8 mouse cellular contexts compared by ENCODE assay signal in genomic region chr2:167190076-167190399, GRCm38 (mm10). TPM values are rescaled to one million over a fixed set of nuclear protein-coding genes. Genes with fewer than 3 reads are reported as not detected.
DNase-seq lines count a peak whose midpoint lies in the region; TF ChIP-seq lines count a peak whose summit lies in the region.

Kcnb1 (minus strand) TSS chr2:167190155.

- TF ChIP-seq POLR2A in lung, adult 2 months (IDR thresholded peaks at IDR 0.05; ENCODE audit: borderline replicate concordance, extremely low read depth, low read depth, low read length): no peak

- peak; percentile 49 for DNase-seq in ES-CJ7 (ENCODE audit: low read depth, low spot score)
- DNase-seq in cerebellum, adult 8-10 months: peak; percentile 54
- DNase-seq in frontal cortex, adult 2 months (ENCODE audit: extremely low spot score in 1 of 2, low spot score in 1 of 2): peak in 1 of 2 experiments; percentile 84
- DNase-seq in heart, postnatal 36 days: peak; percentile 79 to 83
- DNase-seq in layer of hippocampus, adult 8-10 months (ENCODE audit: low spot score in 2 of 2): peak; percentile 48 to 81
- peak; percentile 50 for DNase-seq in lung, adult 2 months
- peak; percentile 78 for DNase-seq in ovary, postnatal 14 days (ENCODE audit: low spot score)
- peak; percentile 53 for DNase-seq in thymus, postnatal 14 days

- H3K4me1 ChIP-seq in lung, adult 2 months (ENCODE audit: control insufficient read depth, insufficient read depth, low read length): peaks cover 5% of the 10 kb centered on the region; the same call in 1 of the 2 replicates

- peak within 1 kb of the TSS; percentile 62 for H3K4me3 ChIP-seq in lung, adult 2 months (replicated peaks; ENCODE audit: extremely low read depth, low read depth, low read length)

- intact Hi-C loops in heart, postnatal 36 days (cut with DNase I): loop anchor here (1.0 kb wide), 2 partner anchors 78 to 118 kb away; no protein-coding TSS in a partner anchor

- under 1% methylated on average over 41 of the region's 41 CpGs for WGBS in lung, adult 2 months

- no peak for TF ChIP-seq CTCF in lung, adult 2 months (IDR thresholded peaks at IDR 0.05; ENCODE audit: insufficient read depth, low read length)

RNA-seq across cellular contexts. Expression of gene Kcnb1, which starts in this region (rescaled TPM):
- polyA plus RNA-seq in frontal cortex, adult 2 months (2012; rRNA removed): 58.2 and 58.9 TPM in 2 replicates
- 10 to 100 TPM; 39.2 to 51.7 TPM for total RNA-seq in heart, postnatal 36 days (2021)
- 100 to 1,000 TPM in 2 of 4 experiments, 10 to 100 TPM in 2; 90.7 to 118 (median 104) TPM for total RNA-seq in layer of hippocampus, adult 8-10 months (2022)
- 4.5 and 5.1 TPM in 2 replicates for polyA plus RNA-seq in lung, adult 2 months (2012; rRNA removed)
